Mouse (Mus musculus) C2C12 (cell line): ENCODE measurements around the gene Sdc4. TPM values are rescaled to one million over a fixed set of nuclear protein-coding genes. Genes with fewer than 3 reads are reported as not detected.

ENCODE experiments used
- H3K27me3 ChIP-seq: one replicate; pipeline ENCODE4 v1.6.1; 2011; ENCODE audit not compliant: control insufficient read depth, insufficient read depth, insufficient read length
- H3K36me3 ChIP-seq: one replicate; pipeline ENCODE4 v1.6.1; 2011; ENCODE audit not compliant: control insufficient read depth, insufficient read depth
- H3K4me3 ChIP-seq: one replicate; pipeline ENCODE4 v1.5.1; 2011; ENCODE audit warnings: mild to moderate bottlenecking, control low read depth; ENCODE audit not compliant: poor library complexity, insufficient read depth, severe bottlenecking
- H3K79me2 ChIP-seq: one replicate; pipeline ENCODE4 v1.6.1; 2011; ENCODE audit not compliant: control insufficient read depth, insufficient read depth
- H3K79me3 ChIP-seq: one replicate; pipeline ENCODE4 v1.6.1; 2011; ENCODE audit warnings: low read depth, control low read depth
- H3ac ChIP-seq: one replicate; pipeline ENCODE3; 2011; ENCODE audit warnings: low read depth; ENCODE audit not compliant: control insufficient read depth, insufficient read length
- CEBPB ChIP-seq: IDR thresholded peaks from one replicate; pipeline ENCODE4 v1.6.1; 2011; ENCODE audit warnings: low read depth, mild to moderate bottlenecking, control low read depth, moderate library complexity
- CTCF ChIP-seq: IDR thresholded peaks from one replicate; pipeline ENCODE4 v1.5.1; 2011; ENCODE audit not compliant: control insufficient read depth, insufficient read depth, insufficient read length
- FOSL1 ChIP-seq: IDR thresholded peaks from one replicate; pipeline ENCODE4 v1.8.0; 2011; ENCODE audit warnings: mild to moderate bottlenecking, low read length; ENCODE audit not compliant: poor library complexity, insufficient read depth, severe bottlenecking
- MAX ChIP-seq: IDR thresholded peaks from one replicate; pipeline ENCODE4 v1.6.1; 2011; ENCODE audit warnings: mild to moderate bottlenecking, control low read depth
- MYOD1 ChIP-seq: IDR thresholded peaks from one replicate; pipeline ENCODE4 v1.6.1; 2011; ENCODE audit warnings: low read depth; ENCODE audit not compliant: control insufficient read depth, insufficient read length
- MYOG ChIP-seq: IDR thresholded peaks from one replicate; pipeline ENCODE4 v1.6.1; 2011; ENCODE audit not compliant: control insufficient read depth, insufficient read length; ENCODE audit errors: extremely low read depth
- USF1 ChIP-seq: IDR thresholded peaks from one replicate; pipeline ENCODE4 v1.6.1; 2011; ENCODE audit warnings: low read depth, mild to moderate bottlenecking, control low read depth, moderate library complexity
- long read RNA-seq, 2 experiments: library from polyadenylated mRNA; unstranded; transcript quantifications; one replicate each; pipeline ENCODE4 v2.0.0; 2019 to 2020
- polyA plus RNA-seq: library from polyadenylated mRNA; unstranded; fragments of >200 nt; fragmentation: generic; extraction: Trizol; gene quantifications from one replicate; pipeline ENCODE4 v1.2.1, GENCODE M21; 2012; ENCODE audit warnings: missing spikeins

Gene Sdc4
- 124 TPM for polyA plus RNA-seq
- long read RNA-seq, experiment 1, transcript Sdc4-201 (5 exons, 2,458 nt) = major isoform, 73 of 377 reads
- long read RNA-seq, experiment 1, partial matches to known transcripts = 1 of 377 reads
- long read RNA-seq, experiment 1, other reads (novel, unspliced or antisense) = 303 of 377 reads
- long read RNA-seq, experiment 2, transcript Sdc4-201 (5 exons, 2,458 nt) = major isoform, 275 of 285 reads
- long read RNA-seq, experiment 2, partial matches to known transcripts = 3 of 285 reads
- long read RNA-seq, experiment 2, other reads (novel, unspliced or antisense) = 7 of 285 reads

DNA sequence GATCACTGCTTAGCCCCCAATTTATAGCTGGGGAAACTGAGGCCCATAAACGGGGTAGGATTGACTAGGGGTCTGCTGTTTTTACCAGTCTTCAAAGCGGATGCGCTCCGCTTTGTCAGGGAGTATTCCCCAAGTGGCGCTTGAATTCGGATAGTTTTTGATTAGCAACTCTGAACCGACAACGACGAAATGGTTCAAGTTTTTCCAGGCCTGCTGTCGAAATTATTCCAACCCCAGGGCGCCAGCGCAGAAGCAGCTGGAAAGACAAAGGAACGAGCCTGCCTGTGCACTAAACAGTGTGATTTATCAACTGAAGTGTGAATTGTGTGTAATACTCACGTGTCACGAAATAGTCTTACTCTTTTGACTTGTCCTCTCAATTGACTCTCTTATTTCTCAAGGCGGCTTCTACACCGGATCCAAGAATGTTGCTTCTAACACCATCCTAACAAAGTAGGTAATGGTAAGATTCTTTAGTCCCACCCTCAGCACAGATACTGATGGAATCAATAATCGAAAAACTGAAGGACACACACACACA, at the start of gene Sdc4:
Sdc4 (minus strand) TSS at position 428 of the 541 bp plus-strand sequence.
- H3K4me3 ChIP-seq = peak within 1 kb of the TSS; percentile 94
- H3K79me2 ChIP-seq = peaks cover 45% of the 10 kb centered on the region
- H3K36me3 ChIP-seq = peaks cover 4% of the 10 kb centered on the region
- TF ChIP-seq FOSL1 (no peak), USF1 (no peak), MYOD1 (no peak), MYOG (no peak), MAX (no peak), CEBPB (no peak), CTCF (no peak)
- H3K27me3 ChIP-seq = no peaks in the 10 kb centered on the region
- H3K79me3 ChIP-seq = peaks cover 40% of the 10 kb centered on the region
- peak within 1 kb of the TSS; percentile 78 for H3ac ChIP-seq

DNA sequence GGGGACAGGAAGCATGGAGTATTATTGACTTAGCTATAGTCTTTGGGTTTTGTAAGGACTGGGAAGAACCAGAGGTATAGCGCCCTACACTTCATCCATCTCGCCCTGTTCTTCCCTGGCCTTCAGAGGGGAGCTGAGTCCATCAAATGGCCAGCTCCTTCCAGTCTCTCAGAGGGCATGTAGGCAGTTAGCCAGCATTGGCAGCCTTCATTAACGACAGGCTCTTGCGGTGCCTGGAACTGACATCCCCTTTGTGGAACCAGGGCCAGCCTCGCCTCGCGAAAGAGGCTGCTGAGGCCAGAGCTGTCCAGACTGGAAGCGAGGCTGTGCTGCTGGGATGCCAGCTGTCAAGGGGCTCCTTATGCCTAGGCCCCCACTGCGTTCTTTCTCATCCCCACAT, 44.1 kb upstream of the Sdc4 start:
- peaks cover 3% of the 10 kb centered on the region for H3K36me3 ChIP-seq
- no peaks in the 10 kb centered on the region for H3K79me2 ChIP-seq
- no peaks in the 10 kb centered on the region for H3K27me3 ChIP-seq
- no peak overlapping the region for H3K4me3 ChIP-seq
- H3ac ChIP-seq = no peak overlapping the region
- TF ChIP-seq MYOG (no peak), FOSL1 (no peak), CEBPB (no peak), MYOD1 (no peak), CTCF (no peak), USF1 (no peak), MAX (no peak)
- H3K79me3 ChIP-seq = no peaks in the 10 kb centered on the region

DNA sequence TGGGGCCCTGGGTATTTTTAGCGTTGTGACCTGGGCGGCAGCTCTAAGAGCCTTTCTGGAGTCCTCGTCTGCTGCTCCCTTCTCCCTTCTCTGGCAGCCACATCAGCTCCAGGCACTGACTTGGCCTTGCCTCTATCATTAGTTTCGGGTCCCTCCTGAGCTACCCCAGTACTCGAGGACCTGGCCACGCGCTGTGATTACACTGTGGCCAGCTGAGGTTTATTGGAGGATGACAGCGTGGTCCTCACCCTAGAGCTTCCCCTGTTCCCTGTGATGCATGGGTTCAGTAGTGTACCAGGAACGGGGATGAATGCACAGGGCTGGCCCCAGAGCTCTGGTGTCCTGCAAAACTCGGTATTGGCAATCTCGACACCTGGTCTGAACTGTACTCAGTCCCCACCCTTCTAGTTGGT, 43.4 kb upstream of the Sdc4 start:
- peaks cover 3% of the 10 kb centered on the region for H3K36me3 ChIP-seq
- peak overlapping the region; percentile 38 for H3ac ChIP-seq
- no peaks in the 10 kb centered on the region for H3K27me3 ChIP-seq
- no peak for TF ChIP-seq MYOD1
- TF ChIP-seq MYOG = no peak
- no peak for TF ChIP-seq CEBPB
- no peak for TF ChIP-seq USF1
- TF ChIP-seq FOSL1 = no peak
- TF ChIP-seq CTCF = no peak
- TF ChIP-seq MAX = no peak
- H3K4me3 ChIP-seq = peak overlapping the region; percentile 43
- H3K79me3 ChIP-seq = no peaks in the 10 kb centered on the region
- H3K79me2 ChIP-seq = no peaks in the 10 kb centered on the region

DNA sequence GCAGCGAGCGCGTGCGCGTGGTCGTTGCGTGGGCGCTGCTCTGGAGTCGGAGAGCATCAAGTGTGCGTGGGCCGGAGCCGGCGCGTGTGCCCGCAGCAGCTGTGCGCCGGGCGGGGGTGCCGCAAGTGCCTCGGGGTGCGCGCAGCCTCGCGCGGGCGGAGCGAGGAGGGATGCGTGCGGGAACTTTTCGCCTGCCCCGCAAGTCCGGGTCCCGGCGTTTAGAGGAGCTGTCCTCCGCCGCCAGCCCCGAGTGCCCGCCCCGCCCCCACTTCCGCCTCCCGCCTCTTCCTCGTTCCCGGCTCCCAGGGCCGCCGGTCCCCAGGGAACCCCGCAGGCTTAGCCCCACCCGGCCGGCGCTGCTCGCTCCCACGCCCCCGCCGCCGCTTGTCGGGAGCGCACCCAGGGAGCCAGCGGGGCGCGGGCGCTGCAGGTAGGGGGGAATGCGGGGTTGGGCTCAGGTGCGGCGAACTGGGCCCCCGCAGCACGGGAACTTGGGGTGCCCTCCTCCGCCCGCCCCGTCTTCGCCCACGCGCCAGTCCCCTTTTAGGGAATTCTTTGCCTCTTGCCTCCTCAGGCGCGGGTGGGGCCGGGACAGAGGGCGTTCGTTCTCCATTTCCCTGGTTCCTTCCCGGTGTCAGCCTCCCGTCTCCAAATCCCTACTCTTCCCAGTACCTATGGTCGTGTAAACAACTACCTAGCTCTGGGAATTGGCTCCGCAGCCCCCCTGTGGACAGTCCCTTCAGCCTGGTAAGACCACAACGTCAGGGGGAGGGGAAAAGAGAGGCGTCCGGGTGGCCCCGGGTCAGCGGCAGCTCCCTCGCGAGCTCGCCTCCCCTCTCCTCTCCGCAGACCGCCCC, 42.8 kb upstream of the Sdc4 start:
- H3ac ChIP-seq = peak overlapping the region; percentile 60
- H3K27me3 ChIP-seq = no peaks in the 10 kb centered on the region
- no peak for TF ChIP-seq CEBPB
- no peak for TF ChIP-seq FOSL1
- no peak for TF ChIP-seq CTCF
- no peak for TF ChIP-seq MYOG
- TF ChIP-seq USF1 = no peak
- no peak for TF ChIP-seq MAX
- no peak for TF ChIP-seq MYOD1
- H3K79me2 ChIP-seq = no peaks in the 10 kb centered on the region
- H3K79me3 ChIP-seq = no peaks in the 10 kb centered on the region
- H3K36me3 ChIP-seq = peaks cover 3% of the 10 kb centered on the region
- H3K4me3 ChIP-seq = peak overlapping the region; percentile 43

DNA sequence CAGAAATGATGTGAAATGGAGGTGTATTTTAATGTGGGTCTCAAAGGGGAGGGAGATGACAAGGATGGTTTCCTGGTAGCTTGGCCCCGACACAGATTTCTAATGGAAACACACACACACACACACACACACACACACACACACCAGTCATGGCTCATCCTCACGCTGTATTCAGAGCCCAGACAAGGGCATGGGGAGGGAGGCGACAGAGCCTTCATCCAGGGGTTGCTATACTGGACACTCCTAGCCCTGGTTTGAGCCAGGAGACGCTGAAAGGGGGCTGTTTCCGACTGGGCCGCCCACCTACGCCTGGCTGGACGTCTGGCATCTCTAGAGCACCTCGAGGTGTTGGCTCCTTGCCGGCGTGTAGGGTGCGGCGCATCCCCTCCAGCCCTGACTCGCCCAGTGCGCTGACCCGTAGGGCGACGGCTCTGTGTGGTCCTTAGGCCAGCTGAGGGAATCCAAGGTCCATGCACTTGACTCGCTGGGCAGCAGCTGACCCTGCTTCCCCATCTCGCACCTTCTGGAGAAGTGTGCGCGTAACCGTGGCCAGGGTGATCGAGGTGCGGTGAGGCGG, 42.1 kb upstream of the Sdc4 start, which contains the start of gene Dbndd2:
Dbndd2 (plus strand) TSS at position 426 of the 577 bp plus-strand sequence.
- Histone ChIP-seq H3ac (peak within 1 kb of the TSS; percentile 60), H3K4me3 (peak within 1 kb of the TSS; percentile 43), H3K79me3 (no peaks in the 10 kb centered on the region), H3K79me2 (no peaks in the 10 kb centered on the region), H3K27me3 (no peaks in the 10 kb centered on the region), H3K36me3 (peaks cover 3% of the 10 kb centered on the region)
- no peak for TF ChIP-seq FOSL1
- no peak for TF ChIP-seq CTCF
